Mouse (Mus musculus) liver, embryonic 14.5 days (tissue): ENCODE measurements around the gene Mre11a. TPM values are rescaled to one million over a fixed set of nuclear protein-coding genes. Genes with fewer than 3 reads are reported as not detected.

Experiments used
- ATAC-seq: fragments of 200-750 bp; cut with Nextera tagmentation; 2 replicates; pipeline ENCODE4 v1.8.0; 2017; ENCODE audit warnings: moderate number of reproducible peaks, mild to moderate bottlenecking, moderate library complexity; ENCODE audit not compliant: insufficient read depth
- DNase-seq, 3 experiments: peaks; one replicate each; pipeline ENCODE4 v3.0.0-alpha.2; 2012 to 2013; ENCODE audit warnings: low read depth in 3 of 3, low spot score in 3 of 3
- H3K27ac ChIP-seq: fragments of 300-500 bp; sonication (generic); 2 replicates; pipeline ENCODE4 v1.5.1; 2014; ENCODE audit warnings: moderate library complexity, mild to moderate bottlenecking, control low read depth, inconsistent platforms
- H3K27me3 ChIP-seq: fragments of 300-500 bp; sonication (generic); 2 replicates; pipeline ENCODE4 v1.6.1; 2014; ENCODE audit warnings: mild to moderate bottlenecking, low read length, moderate library complexity; ENCODE audit not compliant: control insufficient read depth, insufficient read depth
- H3K36me3 ChIP-seq: fragments of 300-500 bp; sonication (generic); replicated peaks from 2 replicates; pipeline ENCODE4 v1.6.1; 2014; ENCODE audit warnings: low read depth; ENCODE audit not compliant: control insufficient read depth, insufficient read depth
- H3K4me1 ChIP-seq, 2 experiments: fragments of 200-500 bp in 1 of 2; fragments of 300-500 bp in 1 of 2; sonication (generic) in 1 of 2; replicated peaks; 2 replicates each; pipeline ENCODE4 v1.6.1; 2012 to 2014; ENCODE audit warnings: antibody characterized with exemption in 1 of 2, inconsistent platforms in 1 of 2, low read length in 1 of 2; ENCODE audit not compliant: control insufficient read depth in 2 of 2, insufficient read depth in 2 of 2
- H3K4me2 ChIP-seq: fragments of 300-500 bp; sonication (generic); 2 replicates; pipeline ENCODE4 v1.6.1; 2014; ENCODE audit warnings: low read depth, mild to moderate bottlenecking, control low read depth, moderate library complexity
- H3K4me3 ChIP-seq, 2 experiments: fragments of 200-500 bp in 1 of 2; fragments of 300-500 bp in 1 of 2; sonication (generic) in 1 of 2; 2 replicates each; pipeline ENCODE4 v1.5.1; 2012 to 2014; ENCODE audit warnings: low read depth in 2 of 2, low read length in 2 of 2, mild to moderate bottlenecking in 2 of 2, control low read depth in 1 of 2, inconsistent platforms in 1 of 2, moderate library complexity in 1 of 2; ENCODE audit not compliant: insufficient read depth in 1 of 2
- H3K9ac ChIP-seq: fragments of 300-500 bp; sonication (generic); replicated peaks from 2 replicates; pipeline ENCODE4 v1.6.1; 2014; ENCODE audit warnings: mild to moderate bottlenecking, control low read depth, moderate library complexity
- H3K9me3 ChIP-seq: fragments of 300-500 bp; sonication (generic); 2 replicates; pipeline ENCODE4 v1.6.1; 2016; ENCODE audit warnings: low read length, mixed read lengths; ENCODE audit not compliant: control insufficient read depth
- CTCF ChIP-seq: IDR thresholded peaks from 2 replicates; pipeline ENCODE4 v1.5.1; 2016; ENCODE audit warnings: antibody characterized with exemption, low read depth, control low read depth
- EP300 ChIP-seq: IDR thresholded peaks from 2 replicates; pipeline ENCODE4 v1.6.1; 2016; ENCODE audit warnings: antibody characterized with exemption, low read depth
- whole genome bisulfite sequencing: fragments of 180-500 bp; shearing (Covaris S2); extraction: QIAGEN DNeasy Blood & Tissue Kit; methylation state at CpG from one replicate; pipeline ENCODE4 v1.1.7; 2014; ENCODE audit not compliant: insufficient replicate concordance; 5-methylcytosine and 5-hydroxymethylcytosine counted together
- polyA plus RNA-seq, 2 experiments: library from polyadenylated mRNA; depleted of rRNA in 1 of 2; stranded (reverse) in 1 of 2; unstranded in 1 of 2; fragments of >200 nt; fragmentation: Nextera tagmentation in 1 of 2; extraction: Ambion mirVana in 1 of 2; gene quantifications; 2 replicates each; pipeline versions ENCODE4 v1.2.1 to v1.2.3; 2012 to 2014

Mre11a gene
- polyA plus RNA-seq, 2 experiments = 7.1 to 12.9 TPM

- TF ChIP-seq EP300 (no peak), CTCF (no peak; the same call in 1 of the 2 replicates)
- Histone ChIP-seq H3K9ac (no peak overlapping the region), H3K4me1 (no peaks in the 10 kb centered on the region), H3K4me3 (no peak overlapping the region), H3K27ac (no peak overlapping the region), H3K36me3 (no peaks in the 10 kb centered on the region), H3K27me3 (peaks cover 5% of the 10 kb centered on the region; the same call in 1 of the 2 replicates), H3K4me2 (no peak overlapping the region), H3K9me3 (no peaks in the 10 kb centered on the region)
- 27% methylated on average over 2 of the region's 2 CpGs for WGBS
- no peak for ATAC-seq
- no peak for DNase-seq
Measured at GRCm38 (mm10) chr9:14773813-14774212, 10.6 kb upstream of the Mre11a start.

DNA sequence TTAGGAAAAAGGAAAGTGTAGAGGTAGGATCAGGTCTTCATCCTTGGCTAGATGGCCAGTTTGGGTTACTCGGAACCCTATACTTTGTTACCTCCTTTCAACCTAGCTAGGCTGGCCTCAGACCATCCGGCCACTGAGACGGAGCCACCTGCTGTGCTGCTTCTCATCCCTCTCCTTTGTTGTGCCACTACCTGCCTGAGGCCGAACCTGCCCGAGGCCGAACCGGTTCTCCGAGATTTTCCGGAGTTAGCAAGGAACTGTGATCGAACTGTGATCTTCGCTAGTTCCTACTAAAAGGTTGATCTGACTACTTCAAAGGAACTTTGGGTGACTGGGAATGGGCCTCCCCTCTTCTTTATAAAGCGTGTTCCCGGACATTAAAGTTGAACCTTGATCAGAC lies 6.1 kb upstream of the Mre11a start:
- Histone ChIP-seq H3K4me3 (no peak overlapping the region), H3K9me3 (no peaks in the 10 kb centered on the region), H3K4me2 (no peak overlapping the region), H3K9ac (no peak overlapping the region), H3K27ac (no peak overlapping the region), H3K27me3 (no peaks in the 10 kb centered on the region), H3K36me3 (peaks cover 18% of the 10 kb centered on the region), H3K4me1 (no peaks in the 10 kb centered on the region)
- no peak for ATAC-seq
- DNase-seq = no peak
- no peak for TF ChIP-seq EP300
- TF ChIP-seq CTCF = no peak
- 64% methylated on average over 13 of the region's 13 CpGs for WGBS

- TF ChIP-seq EP300 (no peak), CTCF (no peak)
- no peaks in the 10 kb centered on the region for H3K27me3 ChIP-seq
- DNase-seq (no peak), ATAC-seq (no peak)
- WGBS = 77% methylated on average over 6 of the region's 6 CpGs
- H3K9ac ChIP-seq = no peak overlapping the region
- H3K36me3 ChIP-seq = peaks cover 41% of the 10 kb centered on the region
- H3K4me1 ChIP-seq = no peaks in the 10 kb centered on the region; a peak in 1 of 4 replicates
- no peak overlapping the region for H3K4me2 ChIP-seq
- H3K4me3 ChIP-seq = no peak overlapping the region
- no peaks in the 10 kb centered on the region for H3K9me3 ChIP-seq
- H3K27ac ChIP-seq = no peak overlapping the region
Measured at GRCm38 (mm10) chr9:14787356-14787755, 2.9 kb downstream of the Mre11a start.

DNA sequence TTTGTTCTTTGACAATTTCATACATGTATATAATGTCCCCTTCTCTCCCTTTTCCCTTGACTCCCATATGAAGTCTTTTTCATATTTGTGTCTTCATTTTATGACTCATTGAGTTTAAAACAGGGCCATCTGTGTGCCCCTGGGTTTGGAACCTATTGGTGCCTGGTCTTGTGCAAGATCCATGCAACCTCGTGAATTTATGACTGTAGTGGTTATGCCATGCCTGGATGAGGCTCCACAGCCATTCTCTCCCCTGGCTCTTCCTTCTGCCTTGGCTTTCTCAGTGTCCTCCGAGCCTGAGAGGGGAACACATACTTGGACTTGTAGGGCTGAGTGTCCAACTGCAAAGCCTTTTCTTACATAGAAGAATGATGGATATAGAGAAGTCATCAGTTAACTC lies 21.3 kb downstream of the Mre11a start:
- H3K4me3 ChIP-seq = no peak overlapping the region
- H3K4me1 ChIP-seq = no peaks in the 10 kb centered on the region
- peaks cover 52% of the 10 kb centered on the region for H3K36me3 ChIP-seq
- no peaks in the 10 kb centered on the region for H3K27me3 ChIP-seq
- ATAC-seq = no peak
- WGBS = 80% methylated on average over 2 of the region's 2 CpGs
- H3K4me2 ChIP-seq = no peak overlapping the region
- no peak overlapping the region for H3K9ac ChIP-seq
- no peaks in the 10 kb centered on the region for H3K9me3 ChIP-seq
- DNase-seq = no peak
- H3K27ac ChIP-seq = no peak overlapping the region
- TF ChIP-seq CTCF = no peak
- TF ChIP-seq EP300 = no peak

- H3K4me2 ChIP-seq = no peak overlapping the region
- no peaks in the 10 kb centered on the region for H3K27me3 ChIP-seq
- H3K9ac ChIP-seq = no peak overlapping the region
- WGBS = 96% methylated on average over 1 of the region's 1 CpGs
- no peaks in the 10 kb centered on the region for H3K9me3 ChIP-seq
- no peak for TF ChIP-seq EP300
- no peak for TF ChIP-seq CTCF
- ATAC-seq (no peak), DNase-seq (no peak)
- H3K4me3 ChIP-seq = no peak overlapping the region
- H3K27ac ChIP-seq = no peak overlapping the region
- no peaks in the 10 kb centered on the region for H3K4me1 ChIP-seq
- peaks cover 55% of the 10 kb centered on the region for H3K36me3 ChIP-seq
Measured at GRCm38 (mm10) chr9:14806786-14807185, 22.3 kb downstream of the Mre11a start.
